Mouse (Mus musculus) lung, postnatal 36 days (tissue): ENCODE data around the gene Sstr2.

Source experiments
- DNase-seq: peaks from one replicate; pipeline ENCODE4 v3.0.0; 2022; ENCODE audit warnings: mixed read lengths

The Sstr2 gene

DNA sequence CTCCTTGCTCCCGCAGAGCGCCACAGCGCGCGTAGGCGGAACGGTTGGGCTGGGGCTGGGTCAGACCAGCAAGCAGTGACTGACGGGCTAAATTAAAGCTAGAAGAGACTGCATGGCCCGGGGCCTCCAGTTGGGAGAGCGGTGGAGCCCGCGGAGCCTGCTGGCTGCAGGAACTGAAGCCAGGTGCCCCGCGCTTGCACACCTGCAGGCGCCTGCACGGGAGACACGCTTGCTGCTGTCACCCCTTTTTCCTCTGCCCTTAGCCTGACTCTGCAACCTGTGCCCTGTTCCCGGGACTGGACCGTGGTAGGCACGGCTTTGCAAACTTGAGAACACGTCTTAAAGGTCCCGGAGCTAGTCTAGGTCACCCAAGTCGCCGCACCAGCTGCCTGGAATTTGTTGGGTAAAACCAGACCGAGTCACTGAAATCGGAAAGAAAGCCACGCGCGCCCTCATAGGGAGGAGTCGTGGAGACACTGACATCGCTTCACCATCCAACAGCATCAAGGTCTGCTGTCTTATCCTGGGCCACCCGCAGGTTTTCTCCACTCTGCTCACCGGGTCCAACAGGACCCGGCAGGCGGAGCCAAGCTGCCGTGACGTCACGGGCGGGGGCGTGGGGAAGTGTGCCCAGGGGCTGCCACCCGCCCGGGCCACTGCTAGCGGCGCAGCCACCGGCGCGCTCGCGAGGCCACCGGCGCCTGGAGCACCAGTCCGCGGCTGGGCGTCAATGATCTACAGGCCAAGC lies at the start of gene Sstr2:
TSS of gene Sstr2 (plus strand) at position 671 of the 748 bp plus-strand sequence.
- peak; percentile 84 for DNase-seq

GRCm38 (mm10) chr11:113571616-113572015 lies 47.5 kb upstream of the Sstr2 start:
- DNase-seq = no peak

GRCm38 (mm10) chr11:113572641-113573040 lies 46.5 kb upstream of the Sstr2 start:
- peak; percentile 46 for DNase-seq

GRCm38 (mm10) chr11:113577221-113577620 lies 41.9 kb upstream of the Sstr2 start:
- no peak for DNase-seq

GRCm38 (mm10) chr11:113583879-113584661 lies 35.1 kb upstream of the Sstr2 start:
- DNase-seq = peak; percentile 52

- no peak for DNase-seq
Measured at GRCm38 (mm10) chr11:113586423-113586822, 32.7 kb upstream of the Sstr2 start.

DNA sequence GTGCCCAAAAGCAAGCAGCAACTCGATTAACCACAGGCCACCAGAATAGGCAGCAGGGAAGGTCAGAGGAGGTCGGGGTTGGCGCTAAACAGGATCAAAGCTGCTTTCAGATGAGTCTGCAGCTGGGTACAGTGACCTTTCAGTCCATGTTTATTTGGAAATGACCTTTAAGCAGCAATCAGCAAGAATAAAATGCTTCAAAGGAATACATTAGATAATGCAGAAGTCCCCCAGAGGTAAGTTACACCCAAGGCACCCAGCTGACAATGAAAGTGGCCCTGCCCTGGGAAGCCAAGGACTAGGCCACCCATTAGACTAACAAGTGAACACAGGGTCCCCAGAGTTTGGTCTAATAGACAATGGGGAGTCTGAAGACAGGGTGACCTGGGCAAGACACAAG lies 30.2 kb upstream of the Sstr2 start:
- DNase-seq = no peak

DNA sequence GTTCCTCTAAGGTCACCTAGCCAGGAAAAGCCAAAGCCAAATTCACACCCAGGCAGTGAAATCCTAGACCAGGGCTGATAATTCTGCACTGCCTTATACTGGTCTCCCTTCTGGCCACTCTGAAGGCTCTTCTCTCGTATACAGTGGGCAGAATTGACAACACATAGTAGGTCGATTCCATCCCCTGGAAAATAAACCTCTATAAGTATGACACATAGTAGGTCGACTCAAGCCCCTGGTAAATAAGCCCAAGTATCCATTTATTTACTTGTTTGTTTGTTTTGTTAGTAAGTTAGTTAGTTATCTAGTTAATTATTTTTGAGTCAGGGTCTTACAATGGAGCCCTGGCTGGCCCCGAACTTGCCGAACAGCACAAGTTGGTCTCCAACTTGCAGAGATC lies 24.0 kb upstream of the Sstr2 start:
- DNase-seq = no peak

GRCm38 (mm10) chr11:113597632-113598031 lies 21.5 kb upstream of the Sstr2 start:
- no peak for DNase-seq

- no peak for DNase-seq
Measured at GRCm38 (mm10) chr11:113600526-113601245, 18.5 kb upstream of the Sstr2 start.

GRCm38 (mm10) chr11:113601616-113602343 lies 17.4 kb upstream of the Sstr2 start:
- no peak for DNase-seq

DNA sequence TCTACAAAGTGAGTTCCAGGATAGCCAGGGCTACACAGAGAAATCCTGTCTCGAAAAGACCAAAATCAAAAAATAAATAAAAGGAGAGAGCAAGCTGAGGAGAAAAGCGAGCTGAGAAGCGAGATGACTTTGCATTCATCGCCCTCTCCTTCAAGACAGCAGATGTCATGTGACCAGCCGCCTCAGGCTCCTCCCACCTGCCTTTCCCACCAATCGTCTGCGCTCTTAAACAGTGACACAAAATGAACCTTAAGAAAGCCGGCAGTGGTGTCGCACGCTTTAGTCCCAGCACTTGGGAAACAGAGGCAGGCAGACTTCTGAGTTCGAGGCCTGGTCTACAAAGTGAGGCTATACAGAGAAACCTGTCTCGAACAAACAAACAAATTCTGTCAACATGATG lies 11.6 kb upstream of the Sstr2 start:
- DNase-seq = no peak

- DNase-seq = peak; percentile 18
Measured at GRCm38 (mm10) chr11:113609581-113609980, 9.6 kb upstream of the Sstr2 start.

GRCm38 (mm10) chr11:113610266-113610665 lies 8.9 kb upstream of the Sstr2 start:
- no peak for DNase-seq

- no peak for DNase-seq
Measured at GRCm38 (mm10) chr11:113611112-113611646, 8.0 kb upstream of the Sstr2 start.

DNA sequence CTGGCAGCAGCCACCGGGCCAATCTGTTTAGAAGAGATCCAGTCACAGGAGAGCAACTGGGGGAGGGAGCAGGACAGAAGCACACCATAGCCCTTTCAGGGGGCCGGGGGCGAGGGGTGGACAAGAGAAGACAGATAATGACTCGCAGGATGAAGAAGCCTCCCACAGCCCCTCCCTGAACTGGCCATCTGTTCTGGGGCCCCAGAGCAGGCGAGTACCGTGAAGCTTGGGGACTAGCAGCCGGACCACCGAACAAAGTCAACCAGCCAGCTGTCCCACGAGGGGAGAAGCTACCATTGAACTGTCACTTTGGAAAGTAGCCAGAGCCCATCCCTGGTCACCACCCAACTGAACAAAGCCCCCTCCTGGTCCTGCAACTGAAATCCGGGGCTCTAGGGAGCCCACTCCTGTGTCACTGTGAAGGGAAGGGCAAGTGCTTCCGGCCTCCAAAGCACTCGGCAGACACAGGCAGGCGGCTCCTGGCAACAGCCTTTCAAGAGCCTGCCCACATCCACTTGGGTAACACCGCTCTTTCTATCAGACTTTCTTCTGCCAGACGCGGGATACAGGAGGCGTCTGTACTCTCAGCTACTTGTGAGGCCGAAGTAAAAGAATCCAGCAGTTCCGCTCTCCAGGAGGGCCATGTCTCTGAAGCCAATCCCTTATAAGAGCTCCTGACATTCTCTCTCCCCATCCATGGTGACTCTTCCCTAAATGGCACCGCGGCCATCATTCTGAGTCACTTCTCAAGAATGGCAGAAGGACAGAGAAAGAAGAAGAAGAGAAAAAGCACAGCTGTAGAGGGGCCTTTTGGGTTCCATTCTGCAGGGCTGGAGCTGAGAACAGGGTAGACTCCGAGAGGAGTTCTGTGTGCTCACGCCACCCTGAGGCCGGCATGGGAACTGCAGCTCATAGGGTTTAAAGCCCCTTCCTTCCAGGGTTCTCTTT lies 7.2 kb upstream of the Sstr2 start:
- DNase-seq = peak; percentile 68

GRCm38 (mm10) chr11:113614476-113614875 lies 4.7 kb upstream of the Sstr2 start:
- no peak for DNase-seq

- peak; percentile 85 for DNase-seq
Measured at GRCm38 (mm10) chr11:113617132-113617911, 1.8 kb upstream of the Sstr2 start.

GRCm38 (mm10) chr11:113618303-113618671 lies 855 bp upstream of the Sstr2 start:
- no peak for DNase-seq

- DNase-seq = no peak
Measured at GRCm38 (mm10) chr11:113619420-113620080, 408 bp downstream of the Sstr2 start.
